Mouse (Mus musculus) CH12.LX (cell line): ENCODE results near the gene Rab28. TPM values are rescaled to one million over a fixed set of nuclear protein-coding genes. Genes with fewer than 3 reads are reported as not detected.

Experiments used
- DNase-seq: peaks from one replicate; pipeline ENCODE4 v3.0.0-alpha.2; 2013; ENCODE audit errors: extremely low read depth
- H3K27ac ChIP-seq: 2 replicates; pipeline ENCODE4 v1.5.1; 2012; ENCODE audit warnings: low read depth, mild to moderate bottlenecking, control low read depth, moderate library complexity; ENCODE audit not compliant: insufficient read depth
- H3K27me3 ChIP-seq: replicated peaks from 2 replicates; pipeline ENCODE3; 2012; ENCODE audit warnings: inconsistent platforms
- H3K36me3 ChIP-seq, 2 experiments: replicated peaks in 1 of 2; 2 replicates each; pipeline versions ENCODE3 to v1.6.1; 2012; ENCODE audit warnings: inconsistent platforms in 1 of 2, low read length in 1 of 2, mild to moderate bottlenecking in 1 of 2, mixed read lengths in 1 of 2, moderate library complexity in 1 of 2; ENCODE audit not compliant: control insufficient read depth in 1 of 2, insufficient read depth in 1 of 2
- H3K4me1 ChIP-seq, 2 experiments: 2 replicates each; pipeline ENCODE4 v1.6.1; 2012; ENCODE audit warnings: inconsistent platforms in 1 of 2, moderate library complexity in 1 of 2; ENCODE audit not compliant: insufficient read depth in 2 of 2, control insufficient read depth in 1 of 2
- H3K4me2 ChIP-seq: 2 replicates; pipeline ENCODE4 v1.6.1; 2012; ENCODE audit warnings: low read depth, mild to moderate bottlenecking, control low read depth; ENCODE audit not compliant: poor library complexity, insufficient read depth, severe bottlenecking
- H3K4me3 ChIP-seq, 3 experiments: fragments of 150-350 bp in 1 of 3; sonication (generic) in 1 of 3; replicated peaks in 1 of 3; 2 replicates each; pipeline versions ENCODE3 to v1.5.1; 2011 to 2012; ENCODE audit warnings: low read depth in 2 of 3, low read length in 2 of 3, mild to moderate bottlenecking in 2 of 3, moderate library complexity in 2 of 3, control low read depth in 1 of 3, improper control_type of control experiment in 1 of 3, inconsistent platforms in 1 of 3, mixed read lengths in 1 of 3; ENCODE audit not compliant: poor library complexity in 1 of 3
- H3K79me2 ChIP-seq: replicated peaks from 2 replicates; pipeline ENCODE4 v1.6.1; 2012; ENCODE audit warnings: mild to moderate bottlenecking, moderate library complexity; ENCODE audit not compliant: control insufficient read depth, poor library complexity, insufficient read depth, severe bottlenecking; ENCODE audit errors: extremely low read depth
- H3K9ac ChIP-seq: 2 replicates; pipeline ENCODE4 v1.6.1; 2012; ENCODE audit warnings: low read depth, mild to moderate bottlenecking, control low read depth, moderate library complexity; ENCODE audit not compliant: insufficient read depth
- H3K9me3 ChIP-seq: replicated peaks from 2 replicates; pipeline ENCODE3; 2012; ENCODE audit warnings: low read length, inconsistent platforms, mixed read lengths
- CHD1 ChIP-seq: IDR thresholded peaks from 2 replicates; pipeline ENCODE4 v1.6.1; 2012; ENCODE audit warnings: low read depth, low read length, improper control_type of control experiment, inconsistent platforms
- CHD2 ChIP-seq: IDR thresholded peaks from 2 replicates; pipeline ENCODE4 v1.6.1; 2011; ENCODE audit warnings: low read length, improper control_type of control experiment
- E2F4 ChIP-seq: IDR thresholded peaks from 2 replicates; pipeline ENCODE4 v1.6.1; 2011; ENCODE audit warnings: low read depth, low read length, improper control_type of control experiment; ENCODE audit not compliant: insufficient replicate concordance
- ELF1 ChIP-seq: IDR thresholded peaks from 2 replicates; pipeline ENCODE4 v1.6.1; 2014; ENCODE audit warnings: low read depth, mild to moderate bottlenecking, inconsistent platforms, low read length, improper control_type of control experiment
- ETS1 ChIP-seq: conservative IDR thresholded peaks from 2 replicates; pipeline ENCODE4 v1.6.1; 2012; ENCODE audit warnings: low read depth, mild to moderate bottlenecking, inconsistent platforms, low read length, improper control_type of control experiment, moderate library complexity
- JUND ChIP-seq: conservative IDR thresholded peaks from 2 replicates; pipeline ENCODE4 v1.6.1; 2011; ENCODE audit warnings: low read depth, low read length, improper control_type of control experiment
- MAZ ChIP-seq: IDR thresholded peaks from 2 replicates; pipeline ENCODE4 v1.6.1; 2012; ENCODE audit warnings: low read depth, mild to moderate bottlenecking, inconsistent platforms, low read length, improper control_type of control experiment, moderate library complexity
- MXI1 ChIP-seq: IDR thresholded peaks from 2 replicates; pipeline ENCODE4 v1.6.1; 2011; ENCODE audit warnings: mild to moderate bottlenecking, low read depth, low read length, improper control_type of control experiment
- NELFE ChIP-seq: IDR thresholded peaks from 2 replicates; pipeline ENCODE4 v1.6.1; 2011; ENCODE audit warnings: low read depth, low read length, improper control_type of control experiment
- RCOR1 ChIP-seq: conservative IDR thresholded peaks from 2 replicates; pipeline ENCODE4 v1.6.1; 2012; ENCODE audit warnings: low read depth, mild to moderate bottlenecking, inconsistent platforms, low read length, improper control_type of control experiment
- SMC3 ChIP-seq: IDR thresholded peaks from 2 replicates; pipeline ENCODE4 v1.6.1; 2011; ENCODE audit warnings: low read depth, low read length, improper control_type of control experiment
- USF2 ChIP-seq: conservative IDR thresholded peaks from 2 replicates; pipeline ENCODE4 v1.6.1; 2011; ENCODE audit warnings: low read depth, low read length, improper control_type of control experiment
- dilution Hi-C: fragments of 300-500 bp; cut with MboI; formaldehyde crosslinking; loops from 2 replicates; pipeline ENCODE4 v1.14.3; 2020; ENCODE audit warnings: low sequenced_read_pairs; ENCODE audit not compliant: extremely low pct_unique_long_range_greater_than_20kb, extremely low pct_ligation_motif_present
- in situ Hi-C: fragments of 300-500 bp; cut with MboI; formaldehyde crosslinking; loops from 3 replicates; pipeline ENCODE4 v1.14.3; 2019; ENCODE audit warnings: low sequenced_read_pairs, low pct_ligation_motif_present, low pct_unique_long_range_greater_than_20kb, mixed read lengths
- polyA plus RNA-seq: library from polyadenylated mRNA; unstranded; fragments of >175 nt; gene quantifications from 2 replicates; pipeline ENCODE4 v1.2.1, GENCODE M21; 2012; ENCODE audit warnings: low read depth; ENCODE audit not compliant: insufficient read length
- total RNA-seq, 2 experiments: library from RNA; depleted of rRNA; stranded (reverse); fragments of 300-350 nt in 1 of 2; fragments of >200 nt in 1 of 2; gene quantifications; 2 replicates each; pipeline ENCODE4 v1.2.3; 2012 to 2014

The Rab28 gene
- total and polyA plus RNA-seq, 3 experiments: 41.1 to 90.6 (median 42.2) TPM

- H3K36me3 ChIP-seq: no peaks in the 10 kb centered on the region
- H3K27me3 ChIP-seq: no peaks in the 10 kb centered on the region
- DNase-seq: no peak
- no peak overlapping the region for H3K4me3 ChIP-seq
- H3K4me2 ChIP-seq: no peak overlapping the region
- no peak overlapping the region for H3K27ac ChIP-seq
- no peak overlapping the region for H3K9ac ChIP-seq
- dilution Hi-C loops (no loop called here), in situ Hi-C loops (loop anchor here (25.0 kb wide), 1 partner anchor 617 kb away; no protein-coding TSS in a partner anchor)
- no peaks in the 10 kb centered on the region for H3K9me3 ChIP-seq
- H3K4me1 ChIP-seq: no peaks in the 10 kb centered on the region
- no peaks in the 10 kb centered on the region for H3K79me2 ChIP-seq
- no peak for TF ChIP-seq CHD2
- no peak for TF ChIP-seq ELF1
Observed at GRCm38 (mm10) chr5:41754226-41754775, 46.3 kb upstream of the Rab28 start.

DNA sequence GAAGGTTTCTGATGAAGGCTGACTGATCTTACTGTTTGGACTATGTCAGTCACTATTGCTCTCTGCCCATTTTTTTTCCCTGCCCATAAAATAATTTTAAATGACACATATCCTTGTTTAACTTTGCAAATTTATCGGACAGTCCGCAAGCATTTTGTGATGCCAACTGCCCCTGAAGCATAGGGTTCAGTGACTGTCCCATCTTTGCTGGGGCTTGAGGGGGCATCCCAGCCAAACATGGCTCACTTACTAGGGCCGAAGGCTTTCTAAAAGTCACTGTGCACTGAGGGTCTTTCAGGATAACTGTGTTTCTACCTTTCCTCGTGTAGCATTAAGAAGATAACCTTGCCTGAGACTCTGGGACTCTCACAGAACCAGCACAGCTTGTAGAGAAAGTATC is 44.8 kb upstream of the Rab28 start:
- Histone ChIP-seq H3K27me3 (no peaks in the 10 kb centered on the region), H3K27ac (no peak overlapping the region), H3K79me2 (no peaks in the 10 kb centered on the region), H3K4me2 (no peak overlapping the region), H3K4me1 (peaks cover 4 to 11% of the 10 kb centered on the region in 2 experiments; a peak in 2 of 4 replicates), H3K36me3 (no peaks in the 10 kb centered on the region), H3K9me3 (no peaks in the 10 kb centered on the region), H3K4me3 (no peak overlapping the region), H3K9ac (no peak overlapping the region)
- dilution Hi-C loops: no loop called here
- in situ Hi-C loops: loop anchor here (25.0 kb wide), 1 partner anchor 615 kb away; no protein-coding TSS in a partner anchor
- DNase-seq: no peak
- no peak for TF ChIP-seq ETS1

DNA sequence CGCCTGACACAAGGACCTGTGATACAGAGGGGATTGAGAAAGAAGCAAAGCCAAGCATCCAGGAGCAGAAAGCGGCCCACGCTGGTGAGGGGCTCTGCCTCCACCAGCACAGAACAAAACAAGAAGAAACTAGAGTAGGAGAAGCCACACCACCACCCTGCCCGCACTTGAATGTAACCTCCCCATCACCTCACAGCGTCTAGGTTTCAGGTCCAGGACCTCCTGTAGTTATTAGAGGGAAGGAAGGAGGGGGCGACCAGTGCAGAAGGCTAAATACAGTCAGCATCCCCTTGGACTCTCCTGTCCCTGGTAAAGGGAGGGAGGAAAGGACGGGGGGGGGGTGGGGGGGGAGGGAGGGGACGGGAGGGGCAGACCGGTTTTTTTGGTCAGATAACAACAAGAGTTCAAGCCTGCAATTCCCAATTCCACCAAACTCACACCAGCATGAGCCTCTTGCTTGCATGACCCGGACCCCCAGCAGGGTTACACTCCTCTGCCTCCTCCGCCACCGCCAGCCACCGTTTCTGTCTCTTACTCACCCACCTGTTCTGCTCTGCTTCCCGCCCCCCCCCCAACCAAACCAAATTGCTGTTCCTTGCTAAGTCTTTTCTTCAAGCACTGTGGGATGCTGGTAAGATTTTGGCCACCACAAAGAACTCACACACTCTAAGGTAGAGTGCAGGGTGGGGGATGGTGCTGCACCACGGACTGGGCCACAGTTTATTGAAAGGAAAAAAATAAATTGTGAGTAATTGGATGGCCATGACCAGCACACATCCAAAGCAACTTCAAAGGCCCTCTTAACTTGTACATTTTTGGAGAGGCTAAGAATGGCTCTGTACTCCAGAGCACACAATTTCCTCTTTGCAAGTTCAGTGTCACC is 37.2 kb upstream of the Rab28 start:
- dilution Hi-C loops: no loop called here
- H3K4me2 ChIP-seq: no peak overlapping the region
- TF ChIP-seq JUND: no peak
- TF ChIP-seq NELFE: no peak
- no peak for TF ChIP-seq E2F4
- no peak for TF ChIP-seq RCOR1
- no peak for TF ChIP-seq SMC3
- no peak for TF ChIP-seq MXI1
- TF ChIP-seq MAZ: no peak
- TF ChIP-seq CHD1: no peak
- no peak for TF ChIP-seq ELF1
- TF ChIP-seq ETS1: no peak
- TF ChIP-seq USF2: no peak
- TF ChIP-seq, all 38 proteins: peak for 0
- Histone ChIP-seq H3K36me3 (no peaks in the 10 kb centered on the region), H3K4me1 (peaks cover 4 to 11% of the 10 kb centered on the region in 2 experiments; a peak in 2 of 4 replicates), H3K27me3 (no peaks in the 10 kb centered on the region), H3K79me2 (no peaks in the 10 kb centered on the region), H3K27ac (no peak overlapping the region), H3K9ac (no peak overlapping the region), H3K4me3 (no peak overlapping the region), H3K9me3 (peaks cover 1% of the 10 kb centered on the region)
- in situ Hi-C loops: no loop called here
- DNase-seq: no peak
